Mouse (Mus musculus) T-helper 17 cell (primary cell): ENCODE measurements around the gene Wfdc17.

Experiments
- in situ Hi-C, 2 experiments: fragments of 300-600 bp; cut with MboI, MseI; formaldehyde crosslinking; loops; 1 replicate in 1 of 2; 2 replicates in 1 of 2; pipeline ENCODE4 v1.15.1; 2025; ENCODE audit warnings: high pct_unique_total_duplicates in 2 of 2

Gene Wfdc17

DNA sequence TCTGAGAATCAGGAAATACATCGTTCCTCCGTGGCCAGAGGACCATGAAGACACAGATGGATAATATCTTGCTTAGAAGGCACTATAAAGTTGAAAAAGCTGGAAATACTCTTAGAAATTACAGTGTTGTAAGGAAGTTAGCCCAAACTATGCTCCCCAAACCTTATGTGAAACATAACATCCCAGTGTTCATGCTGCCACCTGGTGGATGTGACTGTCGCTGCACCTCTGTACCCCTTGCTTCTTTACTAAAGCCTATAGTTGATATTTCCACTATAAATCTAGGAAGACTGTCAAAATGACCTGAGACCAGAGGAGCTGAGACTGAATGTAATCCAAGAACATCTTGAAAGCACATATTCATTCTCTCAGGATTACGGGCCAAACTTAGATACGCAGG, 35.5 kb downstream of the Wfdc17 start:
- in situ Hi-C loops = loop anchor here in 1 of 2 experiments (5.0 kb wide), 1 partner anchor 187 kb away; no protein-coding TSS in a partner anchor

DNA sequence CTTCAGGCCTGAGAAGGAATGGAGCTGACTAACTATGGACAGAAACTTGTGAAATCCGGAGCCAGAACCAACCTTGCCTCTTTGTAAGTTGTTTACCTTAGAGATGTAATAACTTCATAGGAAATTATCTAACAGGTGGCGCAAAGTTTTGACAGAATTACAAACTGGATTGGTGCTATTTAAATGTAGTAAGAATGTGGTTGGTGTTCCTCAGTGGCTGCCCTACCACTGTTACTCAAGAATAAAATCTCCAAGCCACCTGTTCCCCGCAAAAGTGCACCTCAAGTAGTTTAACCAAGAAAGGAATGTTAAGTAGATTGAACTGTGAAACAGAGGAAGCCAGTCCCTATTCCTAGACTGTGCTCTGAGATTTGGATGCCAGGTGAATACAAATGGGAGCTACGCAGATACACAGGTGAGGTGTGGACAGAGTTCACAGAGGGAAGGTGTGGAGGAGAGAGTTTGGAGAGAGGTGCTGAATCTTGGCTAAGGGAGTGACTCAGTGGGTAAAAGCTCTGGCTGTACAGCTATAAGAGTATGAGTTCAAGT, 36.7 kb downstream of the Wfdc17 start:
- in situ Hi-C loops = loop anchor here in 1 of 2 experiments (10.0 kb wide), 1 partner anchor 176 kb away; no protein-coding TSS in a partner anchor

DNA sequence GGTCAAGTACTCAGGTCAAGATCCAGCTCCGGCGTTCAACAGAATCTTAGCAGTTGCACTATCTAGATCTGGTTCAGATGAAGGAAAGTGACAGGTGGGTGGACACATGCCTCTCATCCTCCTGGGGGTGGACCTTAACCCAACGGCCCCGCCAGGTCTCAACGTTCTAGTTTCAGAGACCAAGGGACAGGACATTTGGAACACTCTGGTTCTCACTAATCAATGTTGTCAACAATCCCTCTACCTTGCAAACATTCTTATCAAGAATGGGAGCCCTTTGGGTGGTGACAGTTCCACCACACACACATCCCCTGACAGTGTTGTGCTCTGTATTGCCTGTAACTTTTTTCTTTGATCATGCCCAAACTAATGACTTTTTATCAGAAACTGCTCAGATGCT, 38.0 kb downstream of the Wfdc17 start:
- in situ Hi-C loops = loop anchor here in 1 of 2 experiments (10.0 kb wide), 1 partner anchor 177 kb away; no protein-coding TSS in a partner anchor

DNA sequence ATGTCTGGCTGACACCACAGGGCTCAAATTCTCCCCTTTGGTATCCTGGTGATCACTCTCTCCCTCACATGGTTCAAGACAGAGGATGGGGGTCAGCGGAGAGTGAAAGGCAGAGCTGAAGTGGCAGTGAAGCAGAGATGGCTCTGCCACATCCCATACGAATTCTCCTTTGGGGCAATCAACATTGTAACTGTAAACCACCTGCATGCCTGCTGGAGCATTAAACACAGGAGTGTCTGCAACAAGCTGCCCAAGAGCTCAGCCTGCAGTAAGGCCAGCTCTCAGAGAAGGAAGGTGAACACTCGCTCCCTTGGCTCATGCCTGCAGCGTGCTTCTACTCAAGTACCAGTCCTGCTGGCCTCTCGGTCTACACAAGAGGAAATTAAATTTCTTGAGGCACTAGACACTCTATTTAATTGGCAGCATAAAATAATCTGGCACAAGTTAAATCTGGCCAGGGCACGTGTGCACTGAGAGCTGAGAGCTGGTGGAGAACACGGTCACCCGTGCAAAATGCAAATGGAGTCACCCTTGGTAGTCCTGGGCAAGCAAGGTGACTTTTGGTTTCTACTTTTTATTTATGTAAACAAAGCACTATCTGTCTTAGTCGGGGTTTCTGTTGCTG, 39.1 kb downstream of the Wfdc17 start:
- in situ Hi-C loops = loop anchor here in 1 of 2 experiments (10.0 kb wide), 1 partner anchor 178 kb away; no protein-coding TSS in a partner anchor

DNA sequence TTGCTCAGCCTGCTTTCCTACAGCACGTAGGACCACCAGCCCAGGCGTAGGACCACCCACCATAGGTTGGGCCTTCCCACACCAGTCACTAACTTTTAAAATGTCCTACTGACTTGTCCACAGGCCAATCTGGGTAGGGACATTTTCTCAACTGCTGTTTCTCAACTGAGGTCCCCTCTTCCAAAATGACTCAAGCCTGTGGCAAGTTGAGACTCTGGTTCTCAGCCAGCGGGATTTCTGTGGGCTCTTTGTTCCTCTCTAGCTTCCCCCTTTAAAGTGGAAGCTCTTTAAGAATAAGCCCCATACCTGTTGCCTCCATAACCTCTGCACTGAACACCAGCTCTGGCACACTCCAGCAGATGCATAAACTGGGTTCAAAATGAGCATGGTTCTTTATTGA, 39.7 kb downstream of the Wfdc17 start:
- in situ Hi-C loops = loop anchor here in 1 of 2 experiments (10.0 kb wide), 1 partner anchor 179 kb away; no protein-coding TSS in a partner anchor

DNA sequence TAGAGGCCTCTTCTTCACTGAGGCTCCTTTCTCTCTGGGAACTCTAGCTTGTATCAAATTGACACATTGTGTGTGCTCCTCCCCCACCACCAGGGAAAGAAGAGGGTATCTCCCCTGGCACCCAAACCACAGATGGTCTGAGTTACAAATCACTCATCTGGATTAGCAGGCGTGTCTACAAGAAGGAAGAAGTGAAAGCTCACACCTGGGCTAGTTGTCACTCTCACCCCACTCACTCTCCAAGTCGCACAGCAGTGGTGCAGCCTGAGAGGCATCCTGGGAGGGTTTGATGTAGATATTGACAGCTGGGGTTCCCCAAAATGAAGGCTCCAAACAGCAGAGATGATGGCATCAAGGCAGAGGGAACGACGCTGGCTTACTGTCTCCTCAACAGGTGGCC, 42.4 kb downstream of the Wfdc17 start:
- in situ Hi-C loops = loop anchor here in 1 of 2 experiments (10.0 kb wide), 1 partner anchor 181 kb away; no protein-coding TSS in a partner anchor

DNA sequence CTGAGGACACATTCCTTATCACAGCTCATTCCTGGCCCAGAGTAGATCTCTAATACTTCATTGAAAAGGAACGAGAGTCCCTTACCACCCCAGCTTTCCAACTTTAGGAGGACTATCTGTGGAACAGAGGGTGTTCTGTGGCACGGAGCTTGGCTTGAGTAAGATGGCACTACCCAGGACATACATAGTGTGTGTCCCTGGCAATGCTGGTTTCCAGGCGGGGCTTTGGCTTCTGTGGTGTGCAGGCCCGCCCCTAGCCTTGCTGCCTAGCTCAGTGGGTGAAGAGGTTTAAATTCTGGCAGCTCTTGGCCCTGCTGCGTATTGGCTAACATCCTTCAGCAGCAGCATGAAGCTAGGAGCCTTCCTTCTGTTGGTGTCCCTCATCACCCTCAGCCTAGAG, 42.9 kb downstream of the Wfdc17 start, which contains the start of gene Wfdc21:
Gene Wfdc21, plus strand, starts transcription at position 260 of the 400 bp plus-strand sequence.
- in situ Hi-C loops = loop anchor here in 1 of 2 experiments (10.0 kb wide), 1 partner anchor 182 kb away; no protein-coding TSS in a partner anchor

DNA sequence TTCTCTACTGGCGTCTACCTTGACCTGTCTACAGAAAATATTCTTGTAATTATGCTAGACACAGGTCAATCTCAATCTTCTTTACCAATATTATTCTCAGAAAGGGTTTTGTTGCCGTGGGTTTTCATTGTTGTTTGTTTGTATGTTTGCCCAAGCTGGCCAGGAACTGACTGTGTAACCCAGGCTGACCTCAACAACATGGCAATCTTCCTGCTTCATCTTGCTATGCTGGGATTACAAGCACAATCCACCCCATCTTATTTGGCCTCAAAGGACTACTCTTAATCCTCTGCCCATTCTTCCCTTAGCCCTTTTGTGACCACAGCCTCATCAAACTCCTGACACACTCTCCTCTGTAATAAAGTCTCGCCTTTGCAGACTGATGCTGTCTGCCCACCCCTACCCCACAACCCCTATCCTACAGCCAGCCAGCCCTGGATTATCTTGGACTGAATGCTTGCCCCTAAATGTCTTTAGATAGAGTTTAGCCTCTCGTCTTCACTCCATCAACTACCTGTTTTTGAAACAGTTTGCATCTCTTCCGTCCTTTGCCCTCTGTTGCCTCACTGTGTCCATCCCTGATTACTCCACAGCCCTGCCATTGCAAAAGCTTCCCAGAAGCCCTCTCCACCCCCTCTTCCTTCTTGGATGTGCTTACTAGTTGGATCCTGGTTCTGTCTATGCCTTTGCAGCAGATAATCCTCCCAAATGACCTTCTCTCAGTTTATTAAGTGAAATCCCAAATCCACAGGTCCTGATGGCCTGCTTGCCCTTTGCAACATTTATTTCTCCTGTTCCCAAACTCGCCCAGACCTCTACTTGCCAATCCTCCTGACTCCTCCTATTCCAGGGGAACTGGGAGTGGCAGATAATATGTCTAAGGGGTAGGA, 43.8 kb downstream of the Wfdc17 start:
- in situ Hi-C loops = loop anchor here in 1 of 2 experiments (10.0 kb wide), 1 partner anchor 183 kb away; no protein-coding TSS in a partner anchor

DNA sequence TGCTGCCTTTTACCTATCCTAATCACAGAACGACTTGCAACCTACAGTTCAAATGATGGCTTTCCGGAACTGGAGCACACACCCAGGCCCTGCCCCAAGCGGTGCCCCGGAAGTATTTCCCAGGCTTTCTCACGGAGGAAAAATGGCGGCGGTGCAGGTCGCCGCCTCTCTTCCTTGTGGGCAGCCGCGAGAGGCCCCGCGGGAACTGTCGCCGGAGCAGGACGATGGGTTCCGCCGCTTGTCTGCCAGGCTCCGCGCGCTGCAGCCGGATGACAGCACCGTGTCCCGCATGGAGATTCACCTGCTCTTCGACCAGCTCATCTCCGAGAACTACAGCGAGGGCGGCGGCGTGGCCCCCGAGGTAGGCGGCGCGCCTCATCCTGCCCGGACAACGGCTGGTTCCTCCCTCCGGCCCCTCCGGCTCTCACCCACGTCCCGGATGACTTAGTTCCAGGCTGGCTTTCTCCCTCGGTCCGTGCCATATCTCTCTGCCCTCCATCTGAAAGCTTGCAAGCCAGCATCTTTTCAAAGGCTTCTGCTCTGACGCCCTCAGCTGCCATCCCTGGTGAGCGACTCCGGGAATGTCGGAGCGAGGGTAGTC, 49.9 kb downstream of the Wfdc17 start, which contains the start of gene Heatr6:
Gene Heatr6, plus strand, starts transcription at position 116 of the 601 bp plus-strand sequence.
- in situ Hi-C loops = no loop called here

DNA sequence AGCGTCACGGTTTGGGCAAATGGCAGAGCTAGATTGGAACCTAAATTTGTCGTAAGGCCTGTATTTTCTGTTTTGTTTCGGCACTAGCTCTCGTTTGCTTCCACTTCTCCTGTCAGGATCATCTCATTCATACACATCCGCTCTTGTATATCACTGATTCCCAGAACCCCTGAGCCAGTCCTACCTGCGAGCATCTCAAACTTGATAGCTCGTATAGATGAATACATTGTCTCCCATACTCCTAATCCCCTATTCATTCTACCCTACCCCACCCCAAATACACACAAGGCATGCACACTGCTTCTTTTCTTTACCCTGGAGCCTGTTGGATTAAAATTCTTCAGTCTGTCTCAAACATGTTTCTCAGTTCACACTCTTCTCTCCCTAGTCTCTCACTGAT, 50.4 kb downstream of the Wfdc17 start:
- in situ Hi-C loops = no loop called here
